Mouse (Mus musculus) liver, embryonic 13.5 days (tissue): Measurements from ENCODE around the gene Gprasp2. TPM values are rescaled to one million over a fixed set of nuclear protein-coding genes. Genes with fewer than 3 reads are reported as not detected.
"Not testable (repeated sequence)": the region's sequence is repeated elsewhere in the genome, so short reads cannot be mapped to it uniquely, and the experiment has no call there.

Source experiments
- ATAC-seq: fragments of 200-750 bp; cut with Nextera tagmentation; 2 replicates; pipeline ENCODE4 v1.8.0; 2017; ENCODE audit warnings: low read depth, mild to moderate bottlenecking, moderate number of reproducible peaks, moderate library complexity
- DNase-seq: peaks from one replicate; pipeline ENCODE4 v3.0.0; 2022
- H3K27ac ChIP-seq: fragments of 300-500 bp; sonication (generic); 2 replicates; pipeline ENCODE4 v1.5.1; 2015; ENCODE audit warnings: moderate library complexity, mild to moderate bottlenecking, inconsistent platforms
- H3K27me3 ChIP-seq: fragments of 300-500 bp; sonication (generic); 2 replicates; pipeline ENCODE4 v1.6.1; 2015; ENCODE audit warnings: mild to moderate bottlenecking, inconsistent platforms
- H3K36me3 ChIP-seq: fragments of 300-500 bp; sonication (generic); 2 replicates; pipeline ENCODE4 v1.6.1; 2015; ENCODE audit warnings: mild to moderate bottlenecking, inconsistent platforms
- H3K4me1 ChIP-seq: fragments of 300-500 bp; sonication (generic); replicated peaks from 2 replicates; pipeline ENCODE4 v1.6.1; 2015; ENCODE audit warnings: inconsistent platforms
- H3K4me2 ChIP-seq: fragments of 300-500 bp; sonication (generic); 2 replicates; pipeline ENCODE4 v1.6.1; 2015; ENCODE audit warnings: inconsistent platforms, mild to moderate bottlenecking, moderate library complexity
- H3K4me3 ChIP-seq: fragments of 300-500 bp; sonication (generic); replicated peaks from 2 replicates; pipeline ENCODE4 v1.5.1; 2015; ENCODE audit warnings: mild to moderate bottlenecking, inconsistent platforms
- H3K9ac ChIP-seq: fragments of 300-500 bp; sonication (generic); 2 replicates; pipeline ENCODE4 v1.6.1; 2015; ENCODE audit warnings: mild to moderate bottlenecking, inconsistent platforms
- H3K9me3 ChIP-seq: fragments of 300-500 bp; sonication (generic); replicated peaks from 2 replicates; pipeline ENCODE4 v1.6.1; 2016; ENCODE audit warnings: inconsistent platforms
- WGBS: fragments of 180-500 bp; shearing (Covaris S2); methylation state at CpG from one replicate; pipeline ENCODE4 v1.1.7; 2015; ENCODE audit not compliant: insufficient replicate concordance; 5-methylcytosine and 5-hydroxymethylcytosine counted together
- polyA plus RNA-seq: library from polyadenylated mRNA; unstranded; fragments of >200 nt; fragmentation: Nextera tagmentation; extraction: Ambion mirVana; gene quantifications from 2 replicates; pipeline ENCODE4 v1.2.1, GENCODE M21; 2015

The Gprasp2 gene
- polyA plus RNA-seq, result 1.4 TPM in 2 replicates

- not testable (repeated sequence) for H3K9ac ChIP-seq, H3K27me3 ChIP-seq, H3K4me1 ChIP-seq, DNase-seq, ATAC-seq, H3K9me3 ChIP-seq, H3K27ac ChIP-seq, H3K36me3 ChIP-seq
- peak within 1 kb of the TSS; percentile 37 for H3K4me3 ChIP-seq
- WGBS, result 20% methylated on average over 32 of the region's 32 CpGs
- peak within 1 kb of the TSS; percentile 63 for H3K4me2 ChIP-seq
Measured at GRCm38 (mm10) chrX:135838521-135839360, at the start of gene Gprasp2. Gene Gprasp2 (plus strand): TSS chrX:135839034.

DNA sequence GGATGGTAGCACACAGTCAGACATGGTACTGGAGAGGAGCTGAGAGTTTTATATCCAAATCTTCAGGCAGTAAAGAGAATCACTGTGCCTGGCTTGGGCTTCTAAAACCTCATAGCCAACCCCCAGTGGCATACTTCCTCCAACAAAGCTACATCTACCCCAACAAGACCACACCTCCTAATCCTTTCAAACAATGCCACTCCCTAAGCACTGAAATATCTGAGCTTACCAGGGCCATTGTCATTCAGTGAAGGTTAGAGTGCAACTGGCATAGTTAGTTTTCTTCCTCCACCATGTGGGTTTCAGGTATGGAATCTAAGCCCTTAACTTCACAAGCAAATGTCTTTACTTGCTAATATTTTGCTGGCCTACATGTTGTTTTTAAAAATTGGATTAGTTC lies 47.3 kb upstream of the Gprasp2 start:
- no peaks in the 10 kb centered on the region for H3K36me3 ChIP-seq
- no peak overlapping the region for H3K27ac ChIP-seq
- H3K9me3 ChIP-seq, result no peaks in the 10 kb centered on the region
- H3K4me1 ChIP-seq, result no peaks in the 10 kb centered on the region
- H3K9ac ChIP-seq, result no peak overlapping the region
- H3K4me2 ChIP-seq, result no peak overlapping the region
- DNase-seq (no peak), ATAC-seq (no peak)
- no peaks in the 10 kb centered on the region for H3K27me3 ChIP-seq
- H3K4me3 ChIP-seq, result no peak overlapping the region

GRCm38 (mm10) chrX:135792326-135792725 lies 46.5 kb upstream of the Gprasp2 start:
- Histone ChIP-seq H3K27me3 (no peaks in the 10 kb centered on the region), H3K4me1 (no peaks in the 10 kb centered on the region), H3K9ac (no peak overlapping the region), H3K9me3 (no peaks in the 10 kb centered on the region), H3K36me3 (no peaks in the 10 kb centered on the region), H3K27ac (no peak overlapping the region), H3K4me3 (no peak overlapping the region), H3K4me2 (no peak overlapping the region)
- WGBS, result 69% methylated on average over 6 of the region's 6 CpGs
- ATAC-seq (no peak), DNase-seq (no peak)

DNA sequence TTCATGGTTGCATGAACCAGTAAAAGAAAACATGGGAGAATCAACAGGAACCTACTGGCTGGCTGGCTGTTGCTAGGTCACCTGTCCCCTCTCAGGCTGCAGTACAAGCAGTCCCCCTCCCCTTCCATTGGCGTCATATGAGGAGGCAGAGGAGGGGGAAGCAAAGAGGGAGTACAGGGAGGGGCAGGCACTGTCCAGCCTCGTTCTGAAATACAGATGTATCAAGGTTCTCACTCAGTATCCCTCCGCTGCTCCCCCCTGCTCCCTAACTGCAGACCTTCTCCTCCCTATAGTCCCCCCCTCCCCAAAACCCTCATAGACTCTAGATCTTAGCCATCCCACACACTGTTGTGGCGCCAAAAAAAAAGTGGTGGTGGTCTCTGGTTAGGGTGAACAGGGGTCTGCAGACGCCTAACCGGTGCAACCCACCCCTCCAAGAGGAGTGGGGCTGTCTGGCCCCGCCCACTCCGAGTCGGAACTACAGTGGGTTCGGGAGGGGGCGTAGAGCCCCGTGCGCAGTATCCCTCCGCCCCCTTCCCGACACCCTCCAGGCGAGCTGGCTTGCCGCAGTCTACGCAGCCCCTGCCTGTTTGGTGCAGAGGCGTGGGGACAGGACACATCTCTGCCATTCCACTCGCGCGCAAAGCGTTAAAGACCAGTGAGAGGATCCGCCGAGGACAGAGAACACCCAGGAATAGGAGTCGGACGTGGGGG lies 43.1 kb upstream of the Gprasp2 start:
- not testable (repeated sequence) for H3K9ac ChIP-seq, H3K27ac ChIP-seq, H3K36me3 ChIP-seq, DNase-seq, H3K4me1 ChIP-seq, H3K27me3 ChIP-seq, H3K9me3 ChIP-seq
- peak overlapping the region; percentile 58 for H3K4me2 ChIP-seq
- peak overlapping the region; percentile 50 for H3K4me3 ChIP-seq
- WGBS, result 16% methylated on average over 22 of the region's 27 CpGs
- peak; percentile 64 for ATAC-seq

- H3K27ac ChIP-seq, H3K36me3 ChIP-seq, DNase-seq, H3K4me1 ChIP-seq, H3K27me3 ChIP-seq, H3K9me3 ChIP-seq: not testable (repeated sequence)
- ATAC-seq, result peak; percentile 66
- H3K9ac ChIP-seq, result peak overlapping the region; percentile 58; the same call in 1 of the 2 replicates
- 18% methylated on average over 26 of the region's 26 CpGs for WGBS
- H3K4me2 ChIP-seq, result peak overlapping the region; percentile 58
- peak overlapping the region; percentile 50 for H3K4me3 ChIP-seq
Measured at GRCm38 (mm10) chrX:135796305-135797211, 42.3 kb upstream of the Gprasp2 start.

DNA sequence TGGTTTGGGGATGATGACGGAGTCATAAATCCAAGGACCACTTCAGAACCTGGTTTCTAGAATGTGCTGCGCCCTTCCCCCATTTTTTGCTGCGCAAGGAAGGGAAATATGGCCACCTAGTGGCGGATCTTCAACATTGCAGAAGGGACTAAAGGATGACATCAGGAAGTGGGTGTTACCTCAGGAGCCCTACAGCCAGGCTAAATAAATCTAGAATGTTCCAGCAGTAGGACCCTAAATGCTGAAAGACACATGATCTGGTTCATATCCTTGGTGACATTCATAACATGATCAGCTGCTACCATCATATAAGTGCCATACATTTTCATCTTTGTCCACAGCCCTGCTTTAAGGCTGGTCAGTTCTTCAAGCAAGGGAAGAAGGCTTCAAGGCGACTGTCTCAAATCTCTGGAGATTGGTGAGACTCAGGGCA lies 41.6 kb upstream of the Gprasp2 start, which contains the start of gene Bhlhb9:
Gene Bhlhb9, plus strand, starts transcription at position 383 of the 433 bp plus-strand sequence.
- ATAC-seq, H3K4me1 ChIP-seq, H3K27me3 ChIP-seq, H3K27ac ChIP-seq, DNase-seq, H3K36me3 ChIP-seq, H3K9me3 ChIP-seq: not testable (repeated sequence)
- Histone ChIP-seq H3K4me2 (peak within 1 kb of the TSS; percentile 58), H3K9ac (peak within 1 kb of the TSS; percentile 58; the same call in 1 of the 2 replicates), H3K4me3 (peak within 1 kb of the TSS; percentile 50)
- 10% methylated on average over 3 of the region's 5 CpGs for whole genome bisulfite sequencing

- 72% methylated on average over 3 of the region's 3 CpGs for WGBS
- no peak for ATAC-seq
- no peaks in the 10 kb centered on the region for H3K4me1 ChIP-seq
- no peak overlapping the region for H3K27ac ChIP-seq
- no peaks in the 10 kb centered on the region for H3K9me3 ChIP-seq
- no peak overlapping the region for H3K4me2 ChIP-seq
- H3K27me3 ChIP-seq, result no peaks in the 10 kb centered on the region
- DNase-seq, result no peak
- no peak overlapping the region for H3K9ac ChIP-seq
- H3K4me3 ChIP-seq, result no peak overlapping the region
- no peaks in the 10 kb centered on the region; the same call in 1 of the 2 replicates for H3K36me3 ChIP-seq
Measured at GRCm38 (mm10) chrX:135804149-135804548, 34.7 kb upstream of the Gprasp2 start.

DNA sequence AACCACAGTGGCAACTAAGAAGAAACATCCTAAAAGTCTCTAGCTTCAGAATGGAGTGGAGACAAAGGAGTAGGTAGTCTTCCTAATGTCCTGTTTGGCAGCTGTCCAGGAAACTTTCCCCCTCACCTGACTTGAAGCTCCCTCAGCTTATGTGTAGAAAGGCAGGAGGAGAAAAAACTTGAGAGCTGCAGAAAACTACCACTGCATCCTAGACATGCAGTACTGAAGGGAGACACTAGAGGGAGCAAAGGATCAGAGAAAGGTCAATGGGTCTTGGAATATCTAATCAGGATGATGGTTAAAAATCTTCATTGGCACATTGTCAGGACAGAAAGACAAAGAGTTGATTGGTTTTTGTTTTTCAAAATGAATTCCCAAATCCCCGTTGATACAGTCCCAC lies 33.1 kb upstream of the Gprasp2 start:
- H3K4me1 ChIP-seq, result no peaks in the 10 kb centered on the region
- DNase-seq (no peak), ATAC-seq (no peak)
- 5% methylated on average over 1 of the region's 1 CpGs for WGBS
- no peaks in the 10 kb centered on the region for H3K27me3 ChIP-seq
- no peak overlapping the region for H3K9ac ChIP-seq
- no peaks in the 10 kb centered on the region for H3K9me3 ChIP-seq
- no peak overlapping the region for H3K4me3 ChIP-seq
- H3K27ac ChIP-seq, result no peak overlapping the region
- H3K4me2 ChIP-seq, result no peak overlapping the region
- H3K36me3 ChIP-seq, result no peaks in the 10 kb centered on the region; the same call in 1 of the 2 replicates

DNA sequence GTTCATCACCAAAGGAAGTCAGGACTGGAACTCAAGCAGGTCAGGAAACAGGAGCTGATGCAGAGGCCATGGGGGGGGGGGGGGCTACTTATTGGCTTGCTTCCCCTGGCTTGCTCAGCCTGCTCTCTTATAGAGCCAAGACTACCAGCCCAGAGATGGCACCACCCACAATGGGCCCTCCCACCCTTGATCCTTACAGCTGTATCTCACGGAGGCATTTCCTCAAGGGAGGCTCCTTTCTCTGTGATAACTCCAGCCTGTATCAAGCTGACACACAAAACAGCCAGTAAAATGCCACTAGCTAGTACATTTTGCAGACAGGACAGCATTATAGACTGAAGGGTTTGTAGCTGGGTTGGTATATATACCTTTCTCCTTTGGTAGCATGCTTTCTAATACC lies 2.9 kb upstream of the Gprasp2 start:
- DNase-seq, H3K36me3 ChIP-seq, H3K27me3 ChIP-seq, H3K9me3 ChIP-seq, H3K4me3 ChIP-seq, H3K9ac ChIP-seq, H3K4me2 ChIP-seq, H3K27ac ChIP-seq, H3K4me1 ChIP-seq: not testable (repeated sequence)
- 18% methylated on average over 1 of the region's 1 CpGs for WGBS
- ATAC-seq, result peak; percentile 70; the same call in 1 of the 2 replicates

- Histone ChIP-seq H3K9me3 (no peaks in the 10 kb centered on the region), H3K36me3 (no peaks in the 10 kb centered on the region), H3K27ac (no peak overlapping the region), H3K9ac (no peak overlapping the region), H3K4me1 (no peaks in the 10 kb centered on the region), H3K4me2 (no peak overlapping the region), H3K27me3 (no peaks in the 10 kb centered on the region), H3K4me3 (no peak overlapping the region)
- no peak for DNase-seq
- no peak for ATAC-seq
- 57% methylated on average over 2 of the region's 2 CpGs for WGBS
Measured at GRCm38 (mm10) chrX:135837896-135838295, 938 bp upstream of the Gprasp2 start.
